Mouse (Mus musculus): ENCODE measurements around the gene Gm10128. TPM values are rescaled to one million over a fixed set of nuclear protein-coding genes. Genes with fewer than 3 reads are reported as not detected.
A peak's percentile ranks its signal among the peaks of the same experiment; 100 is the strongest.
"Not testable (repeated sequence)": the region's sequence is repeated elsewhere in the genome, so short reads cannot be mapped to it uniquely, and the experiment has no call there.

Gene Gm10128
- total RNA-seq (2021): not detected

DNA sequence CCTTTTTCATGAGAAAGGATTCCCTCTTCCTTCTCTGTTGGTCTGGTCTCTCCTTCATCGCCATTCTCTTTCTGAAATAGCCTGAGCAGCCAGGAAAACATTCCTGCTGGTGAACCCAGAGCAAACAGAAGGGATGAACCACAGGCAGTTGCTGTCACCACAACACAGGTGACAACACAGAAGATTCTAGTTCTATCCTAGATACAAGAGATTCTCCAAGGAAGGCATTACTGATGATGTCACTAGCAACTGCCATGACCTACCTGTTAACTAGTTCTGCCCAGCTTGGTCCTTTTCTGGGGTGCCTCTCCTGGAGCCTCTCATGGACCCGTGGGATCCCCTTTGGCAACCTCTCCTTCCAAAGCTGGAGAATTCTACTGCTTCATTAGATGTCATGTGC, at the start of gene Gm10128:
Gene Gm10128 (minus strand): TSS at position 101 of the 400 bp plus-strand sequence.
- DNase-seq (ENCODE audit: extremely low spot score in 1 of 2, low spot score in 1 of 2): not testable (repeated sequence)

DNA sequence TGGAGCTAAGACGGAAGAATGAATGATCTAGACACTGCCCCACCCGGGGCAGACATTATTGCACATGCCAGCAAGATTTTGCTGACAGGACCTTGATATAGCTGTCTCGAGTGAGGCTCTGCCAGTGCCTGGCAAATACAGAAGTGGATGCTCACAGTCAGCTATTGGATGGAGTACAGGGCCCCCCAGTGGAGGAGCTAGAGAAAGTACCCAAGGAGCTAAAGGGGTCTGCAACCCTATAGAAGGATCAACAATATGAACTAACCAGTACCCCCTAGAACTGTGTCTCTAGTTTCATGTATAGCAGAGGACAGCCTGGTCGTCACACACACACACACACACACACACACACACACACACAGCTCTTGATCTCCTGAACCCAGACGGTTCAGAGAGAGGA, 37.4 kb upstream of the Gm10128 start:
- DNase-seq (ENCODE audit: extremely low spot score in 1 of 2, low spot score in 1 of 2): peak in 1 of 2 experiments; percentile 6

GRCm38 (mm10) chr14:7662491-7662890, 18.7 kb upstream of the Gm10128 start:
- not testable (repeated sequence) for DNase-seq (ENCODE audit: extremely low spot score in 1 of 2, low spot score in 1 of 2)

- DNase-seq (ENCODE audit: extremely low spot score in 1 of 2, low spot score in 1 of 2): peak in 1 of 2 experiments; percentile 2
Observed at GRCm38 (mm10) chr14:7658101-7659074, 14.6 kb upstream of the Gm10128 start.

GRCm38 (mm10) chr14:7657456-7657855, 13.7 kb upstream of the Gm10128 start:
- not testable (repeated sequence) for DNase-seq (ENCODE audit: extremely low spot score in 1 of 2, low spot score in 1 of 2)

- DNase-seq (ENCODE audit: extremely low spot score in 1 of 2, low spot score in 1 of 2): not testable (repeated sequence)
Observed at GRCm38 (mm10) chr14:7595492-7595891, 48.3 kb downstream of the Gm10128 start, which contains the start of gene Gm10338. TSS of gene Gm10338 (minus strand) at chr14:7595592.

Other genes starting within 250 kb of the Gm10128 start
- not detected for gene Gm3755, start 193.1 kb downstream of the Gm10128 start, total RNA-seq (2021)
- gene Gm3752, start 160.2 kb downstream of the Gm10128 start, total RNA-seq (2021): not detected
- gene Gm3558, start 75.4 kb downstream of the Gm10128 start, total RNA-seq (2021): 10 to 100 TPM in 1 of 2 experiments, 1 to 10 TPM in 1; 8.7 to 10.0 TPM
- gene Gm10338, start 48.4 kb downstream of the Gm10128 start, total RNA-seq (2021): not detected
- gene Gm26661, start 147.6 kb upstream of the Gm10128 start, total RNA-seq (2021): not detected
- gene Flnb, start 174.0 kb upstream of the Gm10128 start, total RNA-seq (2021): 10 to 100 TPM; 37.2 to 68.2 TPM

All from layer of hippocampus, postnatal 25 days (tissue).